Mouse (Mus musculus) E14TG2a.4 (cell line): ENCODE measurements around the gene Acy3.

Experiments
- H3K27me3 ChIP-seq: 2 replicates; pipeline ENCODE4 v1.6.1; 2014; ENCODE audit warnings: low read length, control low read depth; ENCODE audit not compliant: insufficient read depth
- H3K36me3 ChIP-seq: 2 replicates; pipeline ENCODE4 v1.6.1; 2014; ENCODE audit warnings: low read length, control low read depth; ENCODE audit not compliant: insufficient read depth
- H3K4me1 ChIP-seq: replicated peaks from 2 replicates; pipeline ENCODE4 v1.6.1; 2014; ENCODE audit warnings: low read depth, low read length, control low read depth
- H3K4me3 ChIP-seq: replicated peaks from 2 replicates; pipeline ENCODE4 v1.5.1; 2014; ENCODE audit warnings: mild to moderate bottlenecking, low read length
- H3K9me3 ChIP-seq: 2 replicates; pipeline ENCODE4 v1.6.1; 2014; ENCODE audit warnings: low read length, control low read depth
- CTCF ChIP-seq: conservative IDR thresholded peaks from 2 replicates; pipeline ENCODE4 v1.5.1; 2014; ENCODE audit warnings: low read length
- NANOG ChIP-seq: IDR thresholded peaks from 2 replicates; pipeline ENCODE4 v1.6.1; 2014; ENCODE audit warnings: borderline replicate concordance, low read length, mixed read lengths
- POU5F1 ChIP-seq: IDR thresholded peaks from 2 replicates; pipeline ENCODE4 v1.6.1; 2014; ENCODE audit warnings: low read length, borderline replicate concordance

The Acy3 gene

DNA sequence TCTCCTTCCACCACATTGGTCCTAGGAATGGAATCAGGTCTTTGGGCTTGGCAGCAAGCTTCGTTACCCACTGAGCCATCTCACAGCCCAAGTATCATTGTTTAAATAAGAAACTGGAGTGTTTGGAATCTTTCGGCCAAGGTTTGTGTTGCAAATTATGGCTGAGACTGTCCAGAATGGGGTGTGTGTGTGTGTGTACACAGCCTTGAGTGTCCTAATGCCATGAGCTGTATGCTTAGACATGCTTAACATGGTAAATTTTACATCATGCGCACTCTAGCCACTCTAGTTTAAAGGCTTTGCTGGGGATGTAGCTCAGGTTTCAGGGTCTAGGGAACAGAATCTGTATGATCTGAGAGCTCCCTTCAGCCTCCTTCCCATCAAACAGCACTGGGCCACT lies 9.1 kb downstream of the Acy3 start:
- Histone ChIP-seq H3K9me3 (no peaks in the 10 kb centered on the region), H3K4me1 (peaks cover 34% of the 10 kb centered on the region), H3K27me3 (no peaks in the 10 kb centered on the region; the same call in 1 of the 2 replicates), H3K36me3 (no peaks in the 10 kb centered on the region), H3K4me3 (no peak overlapping the region)
- TF ChIP-seq POU5F1 (no peak), CTCF (no peak), NANOG (no peak)

DNA sequence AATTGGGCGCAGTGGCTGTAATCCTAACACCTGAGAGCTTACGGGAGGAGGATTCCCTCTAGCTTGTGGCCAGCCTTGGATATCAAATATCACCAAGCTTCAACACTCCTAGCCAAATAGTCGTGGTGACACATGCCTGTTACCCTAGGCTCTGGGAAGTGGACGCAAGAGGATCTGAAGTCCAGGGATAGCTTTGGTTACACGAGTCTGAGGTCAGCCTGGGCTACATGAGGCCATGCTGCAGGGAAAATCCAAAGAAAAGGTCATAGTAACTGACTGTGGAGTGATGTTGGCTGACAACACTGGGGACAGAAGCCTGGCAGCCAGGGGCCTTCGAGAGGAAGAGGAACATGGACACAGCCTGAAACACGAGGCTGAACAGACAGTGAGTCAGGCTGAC lies 9.7 kb downstream of the Acy3 start:
- H3K9me3 ChIP-seq, result no peaks in the 10 kb centered on the region
- no peak for TF ChIP-seq CTCF
- TF ChIP-seq NANOG, result no peak
- TF ChIP-seq POU5F1, result no peak
- H3K27me3 ChIP-seq, result no peaks in the 10 kb centered on the region; the same call in 1 of the 2 replicates

GRCm38 (mm10) chr19:3996747-3997146 lies 10.4 kb downstream of the Acy3 start:
- Histone ChIP-seq H3K9me3 (no peaks in the 10 kb centered on the region), H3K27me3 (no peaks in the 10 kb centered on the region; the same call in 1 of the 2 replicates), H3K4me3 (no peak overlapping the region), H3K36me3 (peaks cover under 1% of the 10 kb centered on the region), H3K4me1 (peaks cover 44% of the 10 kb centered on the region)
- no peak for TF ChIP-seq POU5F1
- no peak for TF ChIP-seq CTCF
- no peak for TF ChIP-seq NANOG

More for the DNA sequence above, 9.7 kb downstream of the Acy3 start:
- Histone ChIP-seq H3K36me3 (no peaks in the 10 kb centered on the region), H3K4me3 (no peak overlapping the region), H3K4me1 (peaks cover 38% of the 10 kb centered on the region)

DNA sequence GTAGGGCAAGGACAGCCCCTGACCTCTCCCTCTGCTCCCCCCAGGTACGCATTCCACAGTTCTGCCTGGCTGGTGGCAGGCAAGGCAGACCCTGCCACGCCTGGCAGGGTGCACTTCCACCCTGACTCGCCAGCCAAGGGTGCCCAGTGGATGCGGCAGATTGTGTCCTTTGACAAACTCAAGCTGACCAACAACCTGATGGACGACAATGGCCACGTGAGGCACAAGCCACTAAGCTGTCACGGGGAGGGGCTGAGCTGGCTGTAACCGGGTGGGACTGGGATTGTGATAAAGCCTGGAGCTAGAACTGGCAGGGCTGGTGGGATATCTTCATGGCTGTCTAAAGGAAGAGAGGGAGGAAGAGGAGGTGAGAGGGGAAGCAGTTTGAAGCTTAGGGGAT lies 10.9 kb downstream of the Acy3 start:
- no peak overlapping the region for H3K4me3 ChIP-seq
- H3K4me1 ChIP-seq, result peaks cover 48% of the 10 kb centered on the region
- no peak for TF ChIP-seq NANOG
- TF ChIP-seq POU5F1, result no peak
- TF ChIP-seq CTCF, result no peak
- H3K9me3 ChIP-seq, result no peaks in the 10 kb centered on the region
- no peaks in the 10 kb centered on the region; the same call in 1 of the 2 replicates for H3K27me3 ChIP-seq
- H3K36me3 ChIP-seq, result peaks cover 5% of the 10 kb centered on the region

DNA sequence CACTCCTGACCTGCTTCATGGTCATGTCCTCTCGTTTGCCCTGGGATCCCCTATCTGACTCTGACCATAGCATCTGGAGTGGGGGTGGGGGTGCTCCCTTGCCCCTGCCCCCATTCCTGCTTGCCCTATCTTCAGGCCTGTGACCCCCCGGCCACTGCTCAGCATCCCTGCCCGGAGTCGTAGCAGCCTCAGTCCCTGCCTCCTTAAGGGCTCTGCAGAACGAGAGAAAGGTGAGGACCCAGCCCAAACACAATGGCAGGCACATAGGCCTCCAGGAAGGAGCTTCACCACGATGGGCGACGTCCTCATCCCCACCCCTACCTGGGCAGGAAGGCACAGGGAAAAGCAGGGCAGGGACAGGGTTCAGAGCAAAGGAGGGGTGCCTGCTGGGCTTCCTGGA lies 12.0 kb downstream of the Acy3 start:
- H3K9me3 ChIP-seq, result no peaks in the 10 kb centered on the region
- peaks cover 50% of the 10 kb centered on the region for H3K4me1 ChIP-seq
- H3K27me3 ChIP-seq, result no peaks in the 10 kb centered on the region; the same call in 1 of the 2 replicates
- TF ChIP-seq NANOG (no peak), CTCF (no peak)
- H3K4me3 ChIP-seq, result no peak overlapping the region
- H3K36me3 ChIP-seq, result peaks cover 5% of the 10 kb centered on the region

GRCm38 (mm10) chr19:3999121-3999730 lies 12.9 kb downstream of the Acy3 start:
- peaks cover 5% of the 10 kb centered on the region for H3K36me3 ChIP-seq
- no peaks in the 10 kb centered on the region for H3K9me3 ChIP-seq
- H3K4me1 ChIP-seq, result peaks cover 59% of the 10 kb centered on the region
- TF ChIP-seq CTCF (no peak), NANOG (no peak), POU5F1 (no peak)
- H3K27me3 ChIP-seq, result no peaks in the 10 kb centered on the region; the same call in 1 of the 2 replicates
- H3K4me3 ChIP-seq, result peak overlapping the region; percentile 95

DNA sequence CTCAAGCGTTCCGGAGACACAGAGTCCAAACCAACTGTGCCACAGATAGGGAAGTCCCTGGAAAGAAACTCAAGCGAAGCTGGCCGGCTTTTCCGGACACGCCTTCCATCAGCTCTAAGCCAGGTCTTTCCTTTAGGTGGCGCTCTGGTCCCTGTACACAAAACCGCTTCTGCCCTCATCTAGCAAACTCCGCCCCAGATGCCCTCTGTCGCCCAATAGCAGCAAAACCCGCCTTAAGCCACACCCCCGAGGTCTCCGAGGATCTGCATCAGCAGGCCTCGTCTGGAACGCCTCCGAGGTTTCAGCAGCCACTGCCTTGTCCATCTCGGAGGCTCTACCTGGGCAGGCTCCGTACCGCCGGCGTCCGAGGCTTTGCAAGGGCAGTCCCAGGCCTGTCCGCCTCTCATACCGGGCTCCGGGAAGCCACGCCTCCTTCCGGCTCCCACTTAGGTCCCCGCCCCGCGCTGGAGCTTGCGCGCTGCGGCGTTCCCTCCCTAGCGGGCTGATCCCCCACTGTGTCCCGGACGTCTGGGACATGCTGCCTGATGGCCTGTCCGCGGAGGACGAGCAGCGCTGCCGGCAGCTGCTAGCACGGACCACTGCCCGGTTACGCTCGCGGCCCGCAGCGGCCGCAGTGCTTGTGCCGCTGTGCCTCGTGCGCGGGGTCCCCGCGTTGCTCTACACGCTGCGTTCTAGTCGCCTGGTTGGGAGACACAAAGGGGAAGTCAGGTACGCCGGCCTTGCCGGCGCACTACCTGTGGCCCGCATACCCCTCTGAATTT lies 13.9 kb downstream of the Acy3 start, which contains the start of the genes Nudt8 and Gm49405:
Gene Nudt8, plus strand, starts transcription at position 462 of the 782 bp plus-strand sequence.
Gene Gm49405, plus strand, starts transcription at position 508 of the 782 bp plus-strand sequence.
- Histone ChIP-seq H3K27me3 (no peaks in the 10 kb centered on the region; the same call in 1 of the 2 replicates), H3K4me3 (peak within 1 kb of the TSS; percentile 95), H3K4me1 (peaks cover 70% of the 10 kb centered on the region), H3K9me3 (no peaks in the 10 kb centered on the region), H3K36me3 (peaks cover 12% of the 10 kb centered on the region)
- no peak for TF ChIP-seq NANOG
- TF ChIP-seq CTCF, result peak; percentile 72

GRCm38 (mm10) chr19:4000949-4001525 lies 14.7 kb downstream of the Acy3 start:
- peak overlapping the region; percentile 95 for H3K4me3 ChIP-seq
- TF ChIP-seq NANOG (no peak), POU5F1 (no peak)
- H3K9me3 ChIP-seq, result no peaks in the 10 kb centered on the region
- peaks cover 71% of the 10 kb centered on the region for H3K4me1 ChIP-seq
- no peaks in the 10 kb centered on the region; the same call in 1 of the 2 replicates for H3K27me3 ChIP-seq
- peaks cover 19% of the 10 kb centered on the region for H3K36me3 ChIP-seq

GRCm38 (mm10) chr19:4001752-4002151 lies 15.4 kb downstream of the Acy3 start:
- peak overlapping the region; percentile 95; the same call in 1 of the 2 replicates for H3K4me3 ChIP-seq
- no peaks in the 10 kb centered on the region for H3K9me3 ChIP-seq
- no peaks in the 10 kb centered on the region; the same call in 1 of the 2 replicates for H3K27me3 ChIP-seq
- H3K36me3 ChIP-seq, result peaks cover 27% of the 10 kb centered on the region
- peaks cover 75% of the 10 kb centered on the region for H3K4me1 ChIP-seq
- no peak for TF ChIP-seq POU5F1
- no peak for TF ChIP-seq NANOG
- no peak for TF ChIP-seq CTCF
